Mouse (Mus musculus) myocyte (in vitro differentiated cells): ENCODE results near the gene Olfr1167. TPM values are rescaled to one million over a fixed set of nuclear protein-coding genes. Genes with fewer than 3 reads are reported as not detected.
"Not testable (repeated sequence)": the region's sequence is repeated elsewhere in the genome, so short reads cannot be mapped to it uniquely, and the experiment has no call there.

Source experiments
- H3K27me3 ChIP-seq: one replicate; pipeline ENCODE4 v1.6.1; 2011; ENCODE audit not compliant: control insufficient read depth, insufficient read depth, insufficient read length
- H3K36me3 ChIP-seq: one replicate; pipeline ENCODE4 v1.6.1; 2011; ENCODE audit not compliant: control insufficient read depth, insufficient read depth
- H3K4me2 ChIP-seq: one replicate; pipeline ENCODE4 v1.6.1; 2011; ENCODE audit warnings: low read depth, control low read depth
- H3K4me3 ChIP-seq: one replicate; pipeline ENCODE4 v1.5.1; 2011; ENCODE audit warnings: mild to moderate bottlenecking, control low read depth, moderate library complexity
- H3K79me2 ChIP-seq: one replicate; pipeline ENCODE4 v1.6.1; 2011; ENCODE audit not compliant: control insufficient read depth, insufficient read depth
- H3ac ChIP-seq: one replicate; pipeline ENCODE4 v1.6.1; 2011; ENCODE audit not compliant: control insufficient read depth, insufficient read length
- CEBPB ChIP-seq: IDR thresholded peaks from 2 replicates; pipeline ENCODE4 v1.6.1; 2011; ENCODE audit warnings: mild to moderate bottlenecking, moderate library complexity; ENCODE audit not compliant: poor library complexity, insufficient read depth, severe bottlenecking
- E2F4 ChIP-seq: IDR thresholded peaks from one replicate; pipeline ENCODE4 v1.6.1; 2011; ENCODE audit warnings: mild to moderate bottlenecking, control low read depth, moderate library complexity; ENCODE audit not compliant: insufficient read depth
- MAX ChIP-seq: IDR thresholded peaks from one replicate; pipeline ENCODE4 v1.6.1; 2011; ENCODE audit warnings: low read depth, mild to moderate bottlenecking, control low read depth
- MYOD1 ChIP-seq, 3 experiments: IDR thresholded peaks; one replicate each; pipeline ENCODE4 v1.6.1; 2011; ENCODE audit warnings: control low read depth in 2 of 3, low read depth in 2 of 3, mild to moderate bottlenecking in 2 of 3, moderate library complexity in 1 of 3; ENCODE audit not compliant: insufficient read length in 2 of 3, control insufficient read depth in 1 of 3
- MYOG ChIP-seq, 3 experiments: IDR thresholded peaks; one replicate each; pipeline ENCODE4 v1.6.1; 2011; ENCODE audit warnings: control low read depth in 2 of 3, low read depth in 2 of 3, mild to moderate bottlenecking in 2 of 3; ENCODE audit not compliant: insufficient read length in 2 of 3, control insufficient read depth in 1 of 3, insufficient read depth in 1 of 3
- POLR2A ChIP-seq: IDR thresholded peaks from one replicate; pipeline ENCODE4 v1.6.1; 2011; ENCODE audit warnings: low read depth, mild to moderate bottlenecking, control low read depth, moderate library complexity; ENCODE audit not compliant: insufficient read length
- POLR2AphosphoS2 ChIP-seq: IDR thresholded peaks from one replicate; pipeline ENCODE4 v1.6.1; 2011; ENCODE audit warnings: low read depth, control low read depth; ENCODE audit not compliant: insufficient read length
- REST ChIP-seq: IDR thresholded peaks from one replicate; pipeline ENCODE4 v1.6.1; 2011; ENCODE audit warnings: mild to moderate bottlenecking, control low read depth, moderate library complexity; ENCODE audit not compliant: insufficient read depth, insufficient read length
- SRF ChIP-seq: IDR thresholded peaks from one replicate; pipeline ENCODE4 v1.6.1; 2011; ENCODE audit warnings: low read depth; ENCODE audit not compliant: control insufficient read depth, insufficient read length
- TCF12 ChIP-seq: IDR thresholded peaks from one replicate; pipeline ENCODE4 v1.6.1; 2011; ENCODE audit warnings: mild to moderate bottlenecking, control low read depth; ENCODE audit not compliant: poor library complexity, insufficient read depth, severe bottlenecking
- TCF3 ChIP-seq: IDR thresholded peaks from one replicate; pipeline ENCODE4 v1.6.1; 2011; ENCODE audit warnings: low read depth, control low read depth; ENCODE audit not compliant: insufficient read length
- USF1 ChIP-seq: IDR thresholded peaks from one replicate; pipeline ENCODE4 v1.6.1; 2011; ENCODE audit warnings: low read depth, mild to moderate bottlenecking, control low read depth, moderate library complexity
- polyA plus RNA-seq: library from polyadenylated mRNA; unstranded; fragments of >200 nt; fragmentation: generic; extraction: Trizol; gene quantifications from one replicate; pipeline ENCODE4 v1.2.1, GENCODE M21; 2012; ENCODE audit warnings: missing spikeins

The Olfr1167 gene
- not detected for polyA plus RNA-seq

GRCm38 (mm10) chr2:88155093-88155492 lies at the start of gene Olfr1167:
TSS of gene Olfr1167 (minus strand) at chr2:88155193.
- not testable (repeated sequence) for H3K27me3 ChIP-seq, H3K4me3 ChIP-seq, H3K79me2 ChIP-seq, H3K4me2 ChIP-seq, H3K36me3 ChIP-seq, H3ac ChIP-seq

GRCm38 (mm10) chr2:88181580-88181979 lies 26.6 kb upstream of the Olfr1167 start, which contains the start of gene Olfr1168:
TSS of gene Olfr1168 (plus strand) at chr2:88181880.
- Histone ChIP-seq H3K27me3 (no peaks in the 10 kb centered on the region), H3ac (no peak within 1 kb of the TSS), H3K36me3 (no peaks in the 10 kb centered on the region), H3K79me2 (no peaks in the 10 kb centered on the region), H3K4me2 (no peak within 1 kb of the TSS), H3K4me3 (no peak within 1 kb of the TSS)
- TF ChIP-seq MYOG (IDR thresholded peaks at IDR 0.05; ENCODE audit: control insufficient read depth in 1 of 3, insufficient read depth in 1 of 3, insufficient read length in 2 of 3, low read depth in 2 of 3), result no peak
- TF ChIP-seq TCF3, result no peak
- TF ChIP-seq POLR2A, result no peak
- TF ChIP-seq POLR2AphosphoS2, result no peak
- no peak for TF ChIP-seq TCF12
- no peak for TF ChIP-seq E2F4
- no peak for TF ChIP-seq SRF
- TF ChIP-seq REST, result no peak
- no peak for TF ChIP-seq MYOD1 (IDR thresholded peaks at IDR 0.05; ENCODE audit: control insufficient read depth in 1 of 3, insufficient read length in 2 of 3, low read depth in 2 of 3)
- TF ChIP-seq MAX, result no peak
- no peak for TF ChIP-seq CEBPB
- TF ChIP-seq USF1, result no peak

GRCm38 (mm10) chr2:88128172-88128571 lies 26.8 kb downstream of the Olfr1167 start, which contains the start of gene Olfr1166:
TSS of gene Olfr1166 (minus strand) at chr2:88128272.
- no peaks in the 10 kb centered on the region for H3K27me3 ChIP-seq
- no peaks in the 10 kb centered on the region for H3K36me3 ChIP-seq
- no peaks in the 10 kb centered on the region for H3K79me2 ChIP-seq
- no peak within 1 kb of the TSS for H3ac ChIP-seq
- H3K4me3 ChIP-seq, result no peak within 1 kb of the TSS
- TF ChIP-seq E2F4, result no peak
- no peak for TF ChIP-seq MAX
- no peak for TF ChIP-seq MYOG (IDR thresholded peaks at IDR 0.05; ENCODE audit: control insufficient read depth in 1 of 3, insufficient read depth in 1 of 3, insufficient read length in 2 of 3, low read depth in 2 of 3)
- TF ChIP-seq REST, result no peak
- TF ChIP-seq POLR2A, result no peak
- TF ChIP-seq TCF3, result no peak
- H3K4me2 ChIP-seq, result no peak within 1 kb of the TSS

Other genes starting within 250 kb of the Olfr1167 start
- not detected for gene Olfr1155, start 210.1 kb downstream of the Olfr1167 start, polyA plus RNA-seq
- gene Olfr1156, start 202.1 kb downstream of the Olfr1167 start, polyA plus RNA-seq, result not detected
- gene Olfr1157, start 186.9 kb downstream of the Olfr1167 start, polyA plus RNA-seq, result not detected
- not detected for gene Olfr74, start 180.5 kb downstream of the Olfr1167 start, polyA plus RNA-seq
- gene Olfr1158, start 165.1 kb downstream of the Olfr1167 start, polyA plus RNA-seq, result not detected
- gene Olfr1160, start 146.9 kb downstream of the Olfr1167 start, polyA plus RNA-seq, result not detected
- gene Olfr1161, start 132.4 kb downstream of the Olfr1167 start, polyA plus RNA-seq, result not detected
- not detected for gene Olfr73, start 117.5 kb downstream of the Olfr1167 start, polyA plus RNA-seq
- not detected for gene Olfr1162, start 104.1 kb downstream of the Olfr1167 start, polyA plus RNA-seq
- not detected for gene Olfr1163, start 83.4 kb downstream of the Olfr1167 start, polyA plus RNA-seq
- not detected for gene Olfr1164, start 61.2 kb downstream of the Olfr1167 start, polyA plus RNA-seq
- gene Olfr1166, start 26.9 kb downstream of the Olfr1167 start, polyA plus RNA-seq, result not detected
- gene Olfr1168, start 26.7 kb upstream of the Olfr1167 start, polyA plus RNA-seq, result not detected
- gene Olfr1170, start 73.1 kb upstream of the Olfr1167 start, polyA plus RNA-seq, result not detected
- not detected for gene Olfr1173, start 124.7 kb upstream of the Olfr1167 start, polyA plus RNA-seq
- gene Olfr1174-ps, start 159.9 kb upstream of the Olfr1167 start, polyA plus RNA-seq, result not detected
- not detected for gene Olfr1175-ps, start 172.0 kb upstream of the Olfr1167 start, polyA plus RNA-seq
- not detected for gene Olfr1176, start 181.5 kb upstream of the Olfr1167 start, polyA plus RNA-seq
- gene Olfr1177-ps, start 191.3 kb upstream of the Olfr1167 start, polyA plus RNA-seq, result not detected
- not detected for gene Olfr1178, start 231.9 kb upstream of the Olfr1167 start, polyA plus RNA-seq